Comparison of ENCODE assay signal across 22 mouse cellular contexts in genomic region chr5:36870916-36871315, GRCm38 (mm10). TPM values are rescaled to one million over a fixed set of nuclear protein-coding genes. Genes with fewer than 3 reads are reported as not detected.
DNase-seq lines count a peak whose midpoint lies in the region; ATAC-seq lines count a peak whose summit lies in the region.
"Had no signal": no experiment of that assay in that cellular context is flagged by ENCODE, and none has a peak within 500 bp of the region (broad histone marks: within the 10 kb centered on the region; RNA-seq: fewer than 3 reads in every experiment).

No protein-coding gene starts in this region.

- no peak overlapping the region for H3K4me3 ChIP-seq in hindbrain, embryonic 14.5 days (replicated peaks; ENCODE audit: low read length)
- H3K4me3 ChIP-seq in hindbrain, embryonic 13.5 days: no peak overlapping the region
- H3K4me3 ChIP-seq in midbrain, embryonic 15.5 days: peak overlapping the region; percentile 53; the same call in 1 of the 2 replicates
- H3K4me3 ChIP-seq in midbrain, embryonic 13.5 days (replicated peaks): no peak overlapping the region
- H3K4me3 ChIP-seq in neural tube, embryonic 13.5 days: no peak overlapping the region
- H3K4me3 ChIP-seq in embryonic facial prominence, embryonic 10.5 days: no peak overlapping the region
- H3K4me3 ChIP-seq: heart, adult 2 months had no signal

- ATAC-seq in cerebellum, adult (ENCODE audit: insufficient number of reproducible peaks, low FRiP score, low TSS enrichment): no peak
- ATAC-seq in hindbrain, embryonic 14.5 days (ENCODE audit: low FRiP score): no peak
- ATAC-seq in hindbrain, embryonic 13.5 days (ENCODE audit: low FRiP score): no peak
- no peak for ATAC-seq in midbrain, embryonic 15.5 days (replicated peaks)
- ATAC-seq in midbrain, embryonic 13.5 days: no peak
- no peak for ATAC-seq in neural tube, embryonic 13.5 days (ENCODE audit: low read depth)
- ATAC-seq: activated CD4-positive, CD25-positive, alpha-beta regulatory T cell, adult 4 months; inflammation-experienced regulatory T-cells, adult 6 months had no signal

- no peaks in the 10 kb centered on the region for H3K36me3 ChIP-seq in hindbrain, embryonic 14.5 days (replicated peaks; ENCODE audit: control insufficient read depth, insufficient read depth)
- no peaks in the 10 kb centered on the region for H3K36me3 ChIP-seq in hindbrain, embryonic 13.5 days
- H3K36me3 ChIP-seq in midbrain, embryonic 15.5 days (replicated peaks): no peaks in the 10 kb centered on the region
- H3K36me3 ChIP-seq in midbrain, embryonic 13.5 days: no peaks in the 10 kb centered on the region
- no peaks in the 10 kb centered on the region for H3K36me3 ChIP-seq in neural tube, embryonic 13.5 days
- no peaks in the 10 kb centered on the region for H3K36me3 ChIP-seq in embryonic facial prominence, embryonic 10.5 days (replicated peaks)
- H3K36me3 ChIP-seq: embryonic facial prominence, embryonic 12.5 days had no signal

- H3K9me3 ChIP-seq in hindbrain, embryonic 14.5 days (ENCODE audit: control insufficient read depth, low read length): 0 out of 2 replicates have a peak, but pooled peaks cover 4% of the 10 kb centered on the region
- H3K9me3 ChIP-seq in hindbrain, embryonic 13.5 days: 0 out of 2 replicates have a peak, but pooled peaks cover 4% of the 10 kb centered on the region
- H3K9me3 ChIP-seq in midbrain, embryonic 15.5 days: no peaks in the 10 kb centered on the region
- H3K9me3 ChIP-seq in midbrain, embryonic 13.5 days: 0 out of 2 replicates have a peak, but pooled peaks cover 4% of the 10 kb centered on the region
- H3K9me3 ChIP-seq in neural tube, embryonic 13.5 days: no peaks in the 10 kb centered on the region
- peaks cover 4% of the 10 kb centered on the region; the same call in 1 of the 2 replicates for H3K9me3 ChIP-seq in embryonic facial prominence, embryonic 10.5 days
- H3K9me3 ChIP-seq: embryonic facial prominence, embryonic 12.5 days had no signal

- peak; percentile 21 for DNase-seq in cerebellum, adult 11-12 months
- DNase-seq in hindbrain, embryonic 14.5 days (ENCODE audit: low spot score): no peak
- DNase-seq in embryonic facial prominence, embryonic 10.5 days (ENCODE audit: low spot score): no peak
- DNase-seq: adrenal gland, postnatal 10 days; gastrocnemius, postnatal 36 days; heart, adult 2 months; kidney, adult 18-20 months; kidney, postnatal 4 days; layer of hippocampus, adult 9-11 months had no signal

- WGBS in hindbrain, embryonic 14.5 days: 92% methylated on average over 6 of the region's 6 CpGs
- 79% methylated on average over 6 of the region's 6 CpGs for WGBS in hindbrain, embryonic 13.5 days
- 90% methylated on average over 6 of the region's 6 CpGs for WGBS in midbrain, embryonic 15.5 days
- WGBS in midbrain, embryonic 13.5 days: 89% methylated on average over 6 of the region's 6 CpGs
- WGBS in neural tube, embryonic 13.5 days: 82% methylated on average over 6 of the region's 6 CpGs
- WGBS in embryonic facial prominence, embryonic 10.5 days: 81% methylated on average over 6 of the region's 6 CpGs

- no peaks in the 10 kb centered on the region; the same call in 1 of the 2 replicates for H3K4me1 ChIP-seq in hindbrain, embryonic 14.5 days (replicated peaks; ENCODE audit: control insufficient read depth, insufficient read depth, low read length)
- H3K4me1 ChIP-seq in hindbrain, embryonic 13.5 days (replicated peaks): peaks cover 34% of the 10 kb centered on the region
- peaks cover 22% of the 10 kb centered on the region for H3K4me1 ChIP-seq in midbrain, embryonic 15.5 days
- peaks cover 23% of the 10 kb centered on the region; the same call in 1 of the 2 replicates for H3K4me1 ChIP-seq in midbrain, embryonic 13.5 days (replicated peaks)
- H3K4me1 ChIP-seq in neural tube, embryonic 13.5 days (replicated peaks): peaks cover 39% of the 10 kb centered on the region
- peaks cover 23% of the 10 kb centered on the region for H3K4me1 ChIP-seq in embryonic facial prominence, embryonic 10.5 days

- H3K4me2 ChIP-seq in hindbrain, embryonic 14.5 days (replicated peaks): peak overlapping the region; percentile 77; the same call in 1 of the 2 replicates
- no peak overlapping the region for H3K4me2 ChIP-seq in hindbrain, embryonic 13.5 days
- peak overlapping the region; percentile 81; the same call in 1 of the 2 replicates for H3K4me2 ChIP-seq in midbrain, embryonic 15.5 days
- no peak overlapping the region; the same call in 1 of the 2 replicates for H3K4me2 ChIP-seq in midbrain, embryonic 13.5 days (replicated peaks)
- peak overlapping the region; percentile 80; the same call in 1 of the 2 replicates for H3K4me2 ChIP-seq in neural tube, embryonic 13.5 days
- H3K4me2 ChIP-seq: embryonic facial prominence, embryonic 12.5 days had no signal

- no peak overlapping the region for H3K27ac ChIP-seq in hindbrain, embryonic 14.5 days
- no peak overlapping the region for H3K27ac ChIP-seq in hindbrain, embryonic 13.5 days
- H3K27ac ChIP-seq in midbrain, embryonic 15.5 days: no peak overlapping the region
- H3K27ac ChIP-seq in midbrain, embryonic 13.5 days: no peak overlapping the region
- H3K27ac ChIP-seq in neural tube, embryonic 13.5 days (replicated peaks): no peak overlapping the region
- no peak overlapping the region for H3K27ac ChIP-seq in embryonic facial prominence, embryonic 10.5 days (replicated peaks)
- H3K27ac ChIP-seq: embryonic facial prominence, embryonic 12.5 days; heart, adult 2 months; macrophage had no signal

- no peak overlapping the region for H3K9ac ChIP-seq in hindbrain, embryonic 14.5 days
- H3K9ac ChIP-seq in hindbrain, embryonic 13.5 days: no peak overlapping the region
- H3K9ac ChIP-seq in midbrain, embryonic 15.5 days: no peak overlapping the region
- no peak overlapping the region for H3K9ac ChIP-seq in midbrain, embryonic 13.5 days (replicated peaks)
- no peak overlapping the region for H3K9ac ChIP-seq in neural tube, embryonic 13.5 days
- H3K9ac ChIP-seq: embryonic facial prominence, embryonic 12.5 days had no signal

- H3K27me3 ChIP-seq in hindbrain, embryonic 14.5 days (ENCODE audit: control insufficient read depth, insufficient read depth, low read length): peaks cover 53% of the 10 kb centered on the region
- H3K27me3 ChIP-seq in hindbrain, embryonic 13.5 days: peaks cover 92% of the 10 kb centered on the region
- peaks cover 62% of the 10 kb centered on the region for H3K27me3 ChIP-seq in midbrain, embryonic 15.5 days (replicated peaks)
- H3K27me3 ChIP-seq in midbrain, embryonic 13.5 days: peaks cover 85% of the 10 kb centered on the region
- H3K27me3 ChIP-seq in neural tube, embryonic 13.5 days: peaks cover 71% of the 10 kb centered on the region
- peaks cover 100% of the 10 kb centered on the region for H3K27me3 ChIP-seq in embryonic facial prominence, embryonic 10.5 days (replicated peaks; ENCODE audit: low read depth, poor library complexity, severe bottlenecking)

RNA-seq across cellular contexts. Expression of gene Ppp2r2c, which starts 2.6 kb away (rescaled TPM):
- polyA plus RNA-seq in hindbrain, embryonic 14.5 days (2014; fragmentation: Nextera tagmentation; extraction: Ambion mirVana): 63.6 and 78.4 TPM in 2 replicates
- 24.6 and 26.7 TPM in 2 replicates for polyA plus RNA-seq in hindbrain, embryonic 13.5 days (2015; fragmentation: Nextera tagmentation; extraction: Ambion mirVana)
- polyA plus RNA-seq in midbrain, embryonic 15.5 days (2015; fragmentation: Nextera tagmentation; extraction: Ambion mirVana): 54.7 and 55.3 TPM in 2 replicates
- 11.3 and 12.2 TPM in 2 replicates for polyA plus RNA-seq in midbrain, embryonic 13.5 days (2015; fragmentation: Nextera tagmentation; extraction: Ambion mirVana)
- 43.1 and 44.8 TPM in 2 replicates for polyA plus RNA-seq in neural tube, embryonic 13.5 days (2015; fragmentation: Nextera tagmentation; extraction: Ambion mirVana)
- polyA plus RNA-seq in embryonic facial prominence, embryonic 10.5 days (2016; fragmentation: Nextera tagmentation; extraction: Ambion mirVana): 0.73 and 1.2 TPM in 2 replicates
- polyA plus RNA-seq: activated CD4-positive, CD25-positive, alpha-beta regulatory T cell, adult 4 months; heart, embryonic 14.5 days; kidney, embryonic 16.5 days; liver, adult 2 months; macrophage; thymus, postnatal 0 days had no signal

RNA-seq across cellular contexts. Expression of gene Man2b2, which starts 40.5 kb away (rescaled TPM):
- 13.0 and 13.9 TPM in 2 replicates for polyA plus RNA-seq in hindbrain, embryonic 14.5 days (2014; fragmentation: Nextera tagmentation; extraction: Ambion mirVana)
- polyA plus RNA-seq in hindbrain, embryonic 13.5 days (2015; fragmentation: Nextera tagmentation; extraction: Ambion mirVana): 12.1 and 12.3 TPM in 2 replicates
- 11.7 and 13.1 TPM in 2 replicates for polyA plus RNA-seq in midbrain, embryonic 15.5 days (2015; fragmentation: Nextera tagmentation; extraction: Ambion mirVana)
- 8.2 and 10.2 TPM in 2 replicates for polyA plus RNA-seq in midbrain, embryonic 13.5 days (2015; fragmentation: Nextera tagmentation; extraction: Ambion mirVana)
- polyA plus RNA-seq in neural tube, embryonic 13.5 days (2015; fragmentation: Nextera tagmentation; extraction: Ambion mirVana): 11.9 and 12.9 TPM in 2 replicates
- polyA plus RNA-seq in embryonic facial prominence, embryonic 10.5 days (2016; fragmentation: Nextera tagmentation; extraction: Ambion mirVana): 9.6 and 11.1 TPM in 2 replicates

Comparison
In these comparisons a context has a peak if more than half of its experiments do, and no peak if none do; other contexts are left out.
1. H3K4me2 ChIP-seq: peak in hindbrain, embryonic 14.5 days (single experiment), midbrain, embryonic 15.5 days (single experiment) and neural tube, embryonic 13.5 days (single experiment); none in hindbrain, embryonic 13.5 days (single experiment) and midbrain, embryonic 13.5 days (single experiment).